Mouse (Mus musculus) telencephalon, adult 2 months (tissue): ENCODE data around the gene Drap1.
"Not testable (repeated sequence)": the region's sequence is repeated elsewhere in the genome, so short reads cannot be mapped to it uniquely, and the experiment has no call there.

Experiments
- DNase-seq: peaks from one replicate; pipeline ENCODE4 v3.0.0-alpha.2; 2011; ENCODE audit warnings: low read depth, low spot score

Drap1 gene

GRCm38 (mm10) chr19:5420579-5420978 is 4.2 kb downstream of the Drap1 start:
- no peak for DNase-seq

- DNase-seq = no peak
These were observed 5.1 kb downstream of the Drap1 start for GRCm38 (mm10) chr19:5419630-5420029.

- DNase-seq = no peak
These were observed 5.9 kb downstream of the Drap1 start for GRCm38 (mm10) chr19:5418750-5419466.

GRCm38 (mm10) chr19:5414534-5414957 is 10.2 kb downstream of the Drap1 start:
- DNase-seq = no peak

- no peak for DNase-seq
These were observed 10.9 kb downstream of the Drap1 start for GRCm38 (mm10) chr19:5413840-5414239.

GRCm38 (mm10) chr19:5411961-5412360 is 12.8 kb downstream of the Drap1 start:
- no peak for DNase-seq

GRCm38 (mm10) chr19:5410641-5411040 is 14.1 kb downstream of the Drap1 start:
- no peak for DNase-seq

- DNase-seq = no peak
These were observed 15.7 kb downstream of the Drap1 start for GRCm38 (mm10) chr19:5409068-5409467.

- no peak for DNase-seq
These were observed 16.4 kb downstream of the Drap1 start for GRCm38 (mm10) chr19:5408057-5409001.

GRCm38 (mm10) chr19:5407133-5407532 is 17.6 kb downstream of the Drap1 start:
- DNase-seq = peak; percentile 80

GRCm38 (mm10) chr19:5406531-5407126 is 18.1 kb downstream of the Drap1 start:
- not testable (repeated sequence) for DNase-seq

- no peak for DNase-seq
These were observed 18.9 kb downstream of the Drap1 start for GRCm38 (mm10) chr19:5405924-5406323.

GRCm38 (mm10) chr19:5402293-5402692 is 22.5 kb downstream of the Drap1 start, which contains the start of gene Tsga10ip:
TSS of gene Tsga10ip (minus strand) at chr19:5402526.
- no peak for DNase-seq

- DNase-seq = not testable (repeated sequence)
These were observed 23.7 kb downstream of the Drap1 start for GRCm38 (mm10) chr19:5401073-5401472.

- DNase-seq = no peak
These were observed 29.4 kb downstream of the Drap1 start for GRCm38 (mm10) chr19:5395371-5395770.

- no peak for DNase-seq
These were observed 30.6 kb downstream of the Drap1 start for GRCm38 (mm10) chr19:5394168-5394567.

- no peak for DNase-seq
These were observed 31.9 kb downstream of the Drap1 start for GRCm38 (mm10) chr19:5392892-5393291.

- DNase-seq = no peak
These were observed 34.4 kb downstream of the Drap1 start for GRCm38 (mm10) chr19:5390416-5390815.

GRCm38 (mm10) chr19:5389647-5390046 is 35.1 kb downstream of the Drap1 start:
- no peak for DNase-seq

- DNase-seq = peak; percentile 96
These were observed 36.1 kb downstream of the Drap1 start, which contains the start of gene Sart1 for GRCm38 (mm10) chr19:5388588-5389242. TSS of gene Sart1 (minus strand) at chr19:5388703.

GRCm38 (mm10) chr19:5388011-5388441 is 36.8 kb downstream of the Drap1 start:
- DNase-seq = no peak
